Mouse (Mus musculus) cerebellum, postnatal 36 days (tissue): ENCODE data around the gene Amd2.

Source experiments
- DNase-seq, 2 experiments: peaks; one replicate each; pipeline ENCODE4 v3.0.0; 2021 to 2022; ENCODE audit warnings: mixed read lengths in 2 of 2

The Amd2 gene

DNA sequence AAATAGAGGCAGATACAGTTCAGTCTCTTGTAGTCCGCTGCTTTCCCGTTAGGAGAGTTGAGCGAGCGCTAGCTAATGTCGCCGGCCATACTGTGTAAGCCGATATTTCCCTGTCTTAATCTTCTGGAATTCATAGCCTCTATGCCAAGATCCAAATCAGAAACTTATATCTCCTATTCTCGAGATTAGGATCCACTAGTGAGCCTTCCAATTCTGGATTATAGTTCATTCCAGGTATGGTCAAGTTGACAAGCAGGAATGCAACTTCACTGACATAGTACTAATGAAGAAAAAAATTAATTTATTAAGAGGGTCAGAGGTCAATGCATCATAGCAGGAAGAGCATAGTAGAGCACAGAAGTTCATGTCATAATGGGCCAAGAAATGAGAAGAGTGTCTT, at the start of gene Amd2:
Gene Amd2 (minus strand): TSS at position 101 of the 400 bp plus-strand sequence.
- no peak for DNase-seq

DNA sequence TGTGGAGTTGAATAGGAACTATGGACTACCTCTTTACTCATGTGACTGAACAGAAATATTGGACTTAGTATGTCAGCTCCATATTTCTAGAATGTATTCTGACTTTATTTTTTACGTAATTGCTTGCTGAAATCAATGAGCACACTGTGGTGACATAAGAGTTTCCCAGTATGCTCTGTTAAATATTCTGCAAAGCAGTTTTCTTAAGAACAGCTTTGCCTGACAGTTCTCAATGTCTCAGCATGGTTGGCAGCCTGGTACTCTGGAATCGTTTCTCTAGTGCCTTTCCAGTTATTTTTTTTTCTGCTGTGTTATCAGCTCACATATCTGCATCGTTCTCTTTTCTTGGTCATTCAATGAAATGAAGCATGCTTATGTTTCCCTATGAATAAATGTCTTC, 49.6 kb upstream of the Amd2 start:
- DNase-seq, result no peak

DNA sequence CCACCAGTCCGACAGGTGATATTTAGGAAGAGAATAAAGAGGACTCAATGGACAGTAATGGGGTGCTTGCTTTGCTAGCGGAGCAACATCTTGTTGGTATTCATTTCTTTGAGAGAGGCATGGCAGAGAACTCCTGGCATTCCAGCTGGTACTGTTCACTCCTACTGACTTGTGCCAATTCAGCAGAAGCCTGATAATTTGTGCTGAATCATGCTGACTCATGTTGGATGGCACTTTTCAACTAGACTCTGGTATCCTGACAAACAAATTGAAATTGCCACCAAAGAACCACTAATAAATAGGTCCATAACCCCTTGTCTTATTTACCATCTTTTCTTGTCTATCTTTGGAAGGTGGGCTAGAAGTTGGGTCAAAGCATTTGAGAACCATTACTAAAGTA, 25.9 kb upstream of the Amd2 start:
- DNase-seq, result no peak

DNA sequence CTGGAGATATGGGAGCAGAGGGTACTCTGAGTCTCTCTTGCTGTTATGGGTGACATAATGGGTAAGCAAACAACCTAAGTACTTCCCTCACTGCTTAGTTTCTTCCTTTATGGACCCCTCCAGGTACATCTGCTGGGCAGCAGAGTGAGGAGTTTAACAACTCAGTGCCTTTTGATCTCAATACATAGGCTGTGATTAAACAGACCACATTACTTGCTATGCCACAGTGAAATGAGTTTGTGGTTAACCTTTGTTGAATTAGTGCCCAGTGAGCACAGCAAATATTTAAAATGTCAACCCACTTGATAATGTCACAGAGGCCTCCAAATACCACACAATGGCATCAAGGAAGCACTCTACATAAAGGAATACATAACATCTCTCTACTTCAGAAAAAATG, 2.6 kb upstream of the Amd2 start:
- DNase-seq, result no peak
